Mouse (Mus musculus) CH12.LX (cell line): ENCODE data around the gene Nxpe3. TPM values are rescaled to one million over a fixed set of nuclear protein-coding genes. Genes with fewer than 3 reads are reported as not detected.

ENCODE experiments used
- DNase-seq: peaks from one replicate; pipeline ENCODE4 v3.0.0-alpha.2; 2013; ENCODE audit errors: extremely low read depth
- H3K27ac ChIP-seq: 2 replicates; pipeline ENCODE4 v1.5.1; 2012; ENCODE audit warnings: low read depth, mild to moderate bottlenecking, control low read depth, moderate library complexity; ENCODE audit not compliant: insufficient read depth
- H3K27me3 ChIP-seq: replicated peaks from 2 replicates; pipeline ENCODE3; 2012; ENCODE audit warnings: inconsistent platforms
- H3K36me3 ChIP-seq, 2 experiments: replicated peaks in 1 of 2; 2 replicates each; pipeline versions ENCODE3 to v1.6.1; 2012; ENCODE audit warnings: inconsistent platforms in 1 of 2, low read length in 1 of 2, mild to moderate bottlenecking in 1 of 2, mixed read lengths in 1 of 2, moderate library complexity in 1 of 2; ENCODE audit not compliant: control insufficient read depth in 1 of 2, insufficient read depth in 1 of 2
- H3K4me1 ChIP-seq, 2 experiments: 2 replicates each; pipeline ENCODE4 v1.6.1; 2012; ENCODE audit warnings: inconsistent platforms in 1 of 2, moderate library complexity in 1 of 2; ENCODE audit not compliant: insufficient read depth in 2 of 2, control insufficient read depth in 1 of 2
- H3K4me2 ChIP-seq: 2 replicates; pipeline ENCODE4 v1.6.1; 2012; ENCODE audit warnings: low read depth, mild to moderate bottlenecking, control low read depth; ENCODE audit not compliant: poor library complexity, insufficient read depth, severe bottlenecking
- H3K4me3 ChIP-seq, 3 experiments: fragments of 150-350 bp in 1 of 3; sonication (generic) in 1 of 3; replicated peaks in 1 of 3; 2 replicates each; pipeline versions ENCODE3 to v1.5.1; 2011 to 2012; ENCODE audit warnings: low read depth in 2 of 3, low read length in 2 of 3, mild to moderate bottlenecking in 2 of 3, moderate library complexity in 2 of 3, control low read depth in 1 of 3, improper control_type of control experiment in 1 of 3, inconsistent platforms in 1 of 3, mixed read lengths in 1 of 3; ENCODE audit not compliant: poor library complexity in 1 of 3
- H3K79me2 ChIP-seq: replicated peaks from 2 replicates; pipeline ENCODE4 v1.6.1; 2012; ENCODE audit warnings: mild to moderate bottlenecking, moderate library complexity; ENCODE audit not compliant: control insufficient read depth, poor library complexity, insufficient read depth, severe bottlenecking; ENCODE audit errors: extremely low read depth
- H3K9ac ChIP-seq: 2 replicates; pipeline ENCODE4 v1.6.1; 2012; ENCODE audit warnings: low read depth, mild to moderate bottlenecking, control low read depth, moderate library complexity; ENCODE audit not compliant: insufficient read depth
- H3K9me3 ChIP-seq: replicated peaks from 2 replicates; pipeline ENCODE3; 2012; ENCODE audit warnings: low read length, inconsistent platforms, mixed read lengths
- EP300 ChIP-seq: IDR thresholded peaks from 2 replicates; pipeline ENCODE4 v1.6.1; 2011; ENCODE audit warnings: low read length, improper control_type of control experiment
- ETS1 ChIP-seq: conservative IDR thresholded peaks from 2 replicates; pipeline ENCODE4 v1.6.1; 2012; ENCODE audit warnings: low read depth, mild to moderate bottlenecking, inconsistent platforms, low read length, improper control_type of control experiment, moderate library complexity
- GABPA ChIP-seq: IDR thresholded peaks from 2 replicates; pipeline ENCODE4 v1.6.1; 2012; ENCODE audit warnings: low read depth, low read length, improper control_type of control experiment, inconsistent platforms; ENCODE audit not compliant: insufficient replicate concordance
- IRF4 ChIP-seq: IDR thresholded peaks from 2 replicates; pipeline ENCODE4 v1.6.1; 2014; ENCODE audit warnings: low read depth, mild to moderate bottlenecking, inconsistent platforms, low read length, improper control_type of control experiment
- KAT2A ChIP-seq: IDR thresholded peaks from 2 replicates; pipeline ENCODE4 v1.6.1; 2012; ENCODE audit warnings: low read length, improper control_type of control experiment, inconsistent platforms; ENCODE audit not compliant: insufficient replicate concordance
- MEF2A ChIP-seq: IDR thresholded peaks from 2 replicates; pipeline ENCODE4 v1.6.1; 2014; ENCODE audit warnings: low read depth, mild to moderate bottlenecking, inconsistent platforms, low read length, improper control_type of control experiment, borderline replicate concordance
- MYC ChIP-seq: IDR thresholded peaks from 2 replicates; pipeline ENCODE4 v1.6.1; 2011; ENCODE audit warnings: low read depth, mild to moderate bottlenecking, improper control_type of control experiment, low read length
- PAX5 ChIP-seq: IDR thresholded peaks from 2 replicates; pipeline ENCODE4 v1.6.1; 2012; ENCODE audit warnings: low read length, inconsistent platforms, mixed read lengths
- POLR2AphosphoS2 ChIP-seq: IDR thresholded peaks from 2 replicates; pipeline ENCODE4 v1.6.1; 2011; ENCODE audit warnings: low read depth, low read length, improper control_type of control experiment
- RAD21 ChIP-seq: IDR thresholded peaks from 2 replicates; pipeline ENCODE4 v1.6.1; 2011; ENCODE audit warnings: low read depth, mild to moderate bottlenecking, low read length, improper control_type of control experiment, moderate library complexity
- SIN3A ChIP-seq: IDR thresholded peaks from 2 replicates; pipeline ENCODE4 v1.6.1; 2012; ENCODE audit warnings: low read length, improper control_type of control experiment, inconsistent platforms
- SMC3 ChIP-seq: IDR thresholded peaks from 2 replicates; pipeline ENCODE4 v1.6.1; 2011; ENCODE audit warnings: low read depth, low read length, improper control_type of control experiment
- TBP ChIP-seq: conservative IDR thresholded peaks from 2 replicates; pipeline ENCODE4 v1.6.1; 2011; ENCODE audit warnings: low read depth, low read length, improper control_type of control experiment
- TCF12 ChIP-seq: IDR thresholded peaks from 2 replicates; pipeline ENCODE4 v1.6.1; 2014; ENCODE audit warnings: low read depth, mild to moderate bottlenecking, inconsistent platforms, low read length, improper control_type of control experiment
- UBTF ChIP-seq: IDR thresholded peaks from 2 replicates; pipeline ENCODE4 v1.6.1; 2012; ENCODE audit warnings: low read depth, mild to moderate bottlenecking, inconsistent platforms, low read length, improper control_type of control experiment, moderate library complexity
- ZMIZ1 ChIP-seq: IDR thresholded peaks from 2 replicates; pipeline ENCODE4 v1.6.1; 2012; ENCODE audit warnings: low read depth, mild to moderate bottlenecking, inconsistent platforms, low read length, improper control_type of control experiment
- dilution Hi-C: fragments of 300-500 bp; cut with MboI; formaldehyde crosslinking; loops from 2 replicates; pipeline ENCODE4 v1.14.3; 2020; ENCODE audit warnings: low sequenced_read_pairs; ENCODE audit not compliant: extremely low pct_unique_long_range_greater_than_20kb, extremely low pct_ligation_motif_present
- in situ Hi-C: fragments of 300-500 bp; cut with MboI; formaldehyde crosslinking; loops from 3 replicates; pipeline ENCODE4 v1.14.3; 2019; ENCODE audit warnings: low sequenced_read_pairs, low pct_ligation_motif_present, low pct_unique_long_range_greater_than_20kb, mixed read lengths
- polyA plus RNA-seq: library from polyadenylated mRNA; unstranded; fragments of >175 nt; gene quantifications from 2 replicates; pipeline ENCODE4 v1.2.1, GENCODE M21; 2012; ENCODE audit warnings: low read depth; ENCODE audit not compliant: insufficient read length
- total RNA-seq, 2 experiments: library from RNA; depleted of rRNA; stranded (reverse); fragments of 300-350 nt in 1 of 2; fragments of >200 nt in 1 of 2; gene quantifications; 2 replicates each; pipeline ENCODE4 v1.2.3; 2012 to 2014

The Nxpe3 gene
- total and polyA plus RNA-seq, 3 experiments = 5.4 to 12.3 (median 10.6) TPM

DNA sequence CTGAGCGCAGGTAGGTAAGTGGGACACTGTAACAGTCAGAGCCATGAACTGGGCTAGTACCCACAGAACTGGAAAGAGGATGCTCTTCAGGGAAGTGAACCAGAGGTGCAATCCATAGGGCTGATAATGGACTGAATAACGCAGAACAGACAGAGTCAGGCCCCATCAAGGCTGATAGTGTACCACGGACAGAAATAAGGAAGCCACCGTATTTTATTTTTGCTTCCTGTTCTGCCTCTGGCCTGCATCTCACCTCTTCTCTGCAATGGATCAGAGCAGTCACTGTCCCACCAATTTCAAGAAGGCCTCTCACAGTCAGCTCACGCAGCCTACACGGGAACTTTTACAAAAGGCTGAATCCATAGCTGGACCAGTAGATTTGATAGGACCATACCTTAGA is 63.0 kb downstream of the Nxpe3 start:
- Histone ChIP-seq H3K4me2 (no peak overlapping the region), H3K27me3 (no peaks in the 10 kb centered on the region), H3K9me3 (no peaks in the 10 kb centered on the region), H3K9ac (no peak overlapping the region), H3K79me2 (peaks cover 60% of the 10 kb centered on the region), H3K36me3 (peaks cover 27 to 82% of the 10 kb centered on the region in 2 experiments), H3K4me3 (no peak overlapping the region), H3K4me1 (peaks cover 17 to 84% of the 10 kb centered on the region in 2 experiments), H3K27ac (no peak overlapping the region)
- dilution Hi-C loops (no loop called here), in situ Hi-C loops (no loop called here)
- no peak for DNase-seq
- TF ChIP-seq GABPA = no peak
- TF ChIP-seq PAX5 = no peak

DNA sequence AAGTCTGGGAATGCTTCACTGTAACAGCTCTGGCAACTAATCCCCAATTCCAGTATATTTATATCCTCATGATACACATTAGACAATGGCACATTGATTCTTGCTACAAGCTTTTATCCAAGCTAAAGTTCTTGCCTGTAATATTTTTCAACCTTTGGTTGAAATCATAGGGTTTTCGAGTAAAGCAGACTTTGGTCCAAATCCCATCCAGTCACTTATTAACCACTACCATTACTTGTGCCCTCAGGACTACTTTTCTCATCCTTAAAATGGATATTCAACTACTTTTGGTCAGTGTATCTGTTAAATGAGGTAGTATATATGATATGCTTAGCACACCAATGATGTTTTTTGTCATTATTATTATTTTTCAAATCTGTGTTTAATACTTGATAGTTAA is 63.6 kb downstream of the Nxpe3 start:
- Histone ChIP-seq H3K9me3 (no peaks in the 10 kb centered on the region), H3K36me3 (peaks cover 27 to 82% of the 10 kb centered on the region in 2 experiments), H3K9ac (no peak overlapping the region), H3K79me2 (peaks cover 55% of the 10 kb centered on the region), H3K27me3 (no peaks in the 10 kb centered on the region), H3K4me2 (no peak overlapping the region), H3K4me3 (no peak overlapping the region), H3K27ac (no peak overlapping the region), H3K4me1 (peaks cover 15 to 80% of the 10 kb centered on the region in 2 experiments)
- DNase-seq = no peak
- dilution Hi-C loops = no loop called here
- TF ChIP-seq MYC = no peak
- TF ChIP-seq TBP = no peak
- TF ChIP-seq KAT2A = no peak
- TF ChIP-seq ZMIZ1 = no peak
- no peak for TF ChIP-seq PAX5
- TF ChIP-seq TCF12 = no peak
- no peak for TF ChIP-seq MEF2A
- TF ChIP-seq SIN3A = no peak
- no peak for TF ChIP-seq ETS1
- no peak for TF ChIP-seq EP300
- no peak for TF ChIP-seq RAD21
- no peak for TF ChIP-seq SMC3
- no peak for TF ChIP-seq POLR2AphosphoS2
- no peak for TF ChIP-seq UBTF
- TF ChIP-seq IRF4 = no peak
- in situ Hi-C loops = no loop called here
